Mouse (Mus musculus): ENCODE data around the gene Gm5795.
"Not testable (repeated sequence)": the region's sequence is repeated elsewhere in the genome, so short reads cannot be mapped to it uniquely, and the experiment has no call there.

The Gm5795 gene

DNA sequence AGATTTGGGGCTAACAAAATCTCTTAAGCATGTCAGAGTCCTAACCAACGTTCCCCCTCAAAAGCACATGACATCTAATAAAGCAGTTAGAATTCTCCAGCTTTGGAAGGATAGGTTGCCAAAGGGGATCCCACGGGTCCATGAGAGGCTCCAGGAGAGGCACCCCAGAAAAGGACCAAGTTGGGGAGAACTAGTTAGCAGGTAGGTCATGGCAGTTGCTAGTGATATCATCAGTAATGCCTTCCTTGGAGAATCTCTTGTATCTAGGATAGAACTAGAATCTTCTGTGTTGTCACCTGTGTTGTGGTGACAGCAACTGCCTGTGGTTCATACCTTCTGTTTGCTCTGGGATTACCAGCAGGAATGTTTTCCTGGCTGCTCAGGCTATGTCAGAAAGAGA, at the start of gene Gm5795:
Gm5795 (plus strand) TSS at position 301 of the 400 bp plus-strand sequence.
- not testable (repeated sequence) for DNase-seq

DNA sequence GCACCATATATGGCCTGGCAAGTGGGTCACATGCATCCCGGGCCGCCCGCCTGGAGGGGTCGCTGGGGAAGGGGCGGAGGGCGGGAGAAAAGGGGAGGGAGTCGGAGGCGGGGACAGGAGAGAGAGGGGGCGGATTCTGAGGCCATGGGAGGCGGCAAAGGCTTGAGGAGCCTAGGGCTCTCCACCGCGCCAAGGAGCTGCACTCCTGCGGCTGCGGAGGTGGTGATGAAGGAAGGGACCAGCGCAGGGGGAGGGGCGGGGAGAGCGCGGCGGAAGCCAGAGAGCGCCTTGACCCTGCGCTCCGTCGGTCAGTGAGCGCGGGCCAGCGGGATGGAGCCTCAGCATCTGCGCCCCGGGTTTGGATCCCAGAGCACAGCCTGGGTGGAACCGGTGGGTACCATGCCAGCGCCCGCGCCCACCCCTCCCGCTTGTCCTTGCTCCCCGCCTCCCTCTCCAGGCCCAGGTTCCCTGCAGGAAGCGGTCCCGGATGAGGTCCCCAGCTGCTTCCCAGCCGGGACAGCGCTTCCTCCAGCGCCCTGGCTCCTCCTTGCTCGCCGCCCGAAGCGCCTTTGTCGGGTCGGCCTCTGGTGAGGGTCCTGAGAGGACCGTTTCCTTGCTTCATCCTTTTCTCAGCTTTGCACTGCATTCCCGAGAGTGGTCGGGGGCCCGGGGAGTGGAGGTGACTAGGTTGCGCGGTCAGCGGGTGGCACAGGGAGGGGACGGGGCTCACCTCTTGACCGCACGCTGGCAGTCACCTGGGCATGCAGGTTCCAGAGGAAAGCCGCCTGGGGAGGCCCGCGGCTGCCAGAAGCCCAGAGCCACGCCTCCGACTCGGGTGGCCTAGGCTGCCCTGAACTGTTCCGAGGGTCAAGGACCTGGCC, 20.5 kb downstream of the Gm5795 start, which contains the start of gene D830030K20Rik:
D830030K20Rik (plus strand) TSS at position 217 of the 881 bp plus-strand sequence.
- peak in 1 of 2 experiments; percentile 1 for DNase-seq

DNA sequence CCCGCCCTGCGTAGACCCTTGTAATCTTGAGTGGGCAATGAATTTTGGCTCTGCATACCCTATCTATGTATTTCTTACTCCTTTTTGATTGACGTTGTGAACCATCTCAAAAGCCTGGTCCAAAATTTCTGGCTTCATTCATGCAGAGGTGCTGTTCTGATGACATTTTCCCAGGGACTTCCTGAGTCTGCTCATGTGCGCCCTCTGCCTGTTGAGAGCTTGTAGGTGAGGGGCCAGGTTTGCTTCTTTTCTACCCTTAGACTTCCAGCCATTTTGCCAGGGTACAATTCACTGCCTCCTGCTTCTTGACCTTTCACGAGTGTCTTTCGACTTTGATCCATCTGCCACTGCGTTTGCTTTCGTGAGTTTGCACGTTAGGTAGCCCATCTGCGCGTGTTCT, 21.3 kb downstream of the Gm5795 start:
- DNase-seq, result peak; percentile 4
